Mouse (Mus musculus) layer of hippocampus, adult 9-11 months (tissue): ENCODE results near the gene Tcf7l2.
A peak's percentile ranks its signal among the peaks of the same experiment; 100 is the strongest.

Experiments used
- DNase-seq: peaks from one replicate; pipeline ENCODE4 v3.0.0; 2022

The Tcf7l2 gene

GRCm38 (mm10) chr19:55797834-55798233 is 56.2 kb downstream of the Tcf7l2 start:
- no peak for DNase-seq

- DNase-seq = no peak
These were observed 57.8 kb downstream of the Tcf7l2 start for GRCm38 (mm10) chr19:55799411-55799810.

- no peak for DNase-seq
These were observed 58.4 kb downstream of the Tcf7l2 start for GRCm38 (mm10) chr19:55800059-55800458.

- no peak for DNase-seq
These were observed 61.5 kb downstream of the Tcf7l2 start for GRCm38 (mm10) chr19:55803121-55803520.

- DNase-seq = no peak
These were observed 62.2 kb downstream of the Tcf7l2 start for GRCm38 (mm10) chr19:55803797-55804196.

GRCm38 (mm10) chr19:55804795-55805194 is 63.2 kb downstream of the Tcf7l2 start:
- no peak for DNase-seq

GRCm38 (mm10) chr19:55806434-55807193 is 65.0 kb downstream of the Tcf7l2 start:
- no peak for DNase-seq

GRCm38 (mm10) chr19:55807194-55808053 is 65.8 kb downstream of the Tcf7l2 start:
- no peak for DNase-seq

- no peak for DNase-seq
These were observed 66.7 kb downstream of the Tcf7l2 start for GRCm38 (mm10) chr19:55808304-55808703.

GRCm38 (mm10) chr19:55809539-55809938 is 67.9 kb downstream of the Tcf7l2 start:
- no peak for DNase-seq

- no peak for DNase-seq
These were observed 70.6 kb downstream of the Tcf7l2 start for GRCm38 (mm10) chr19:55812236-55812635.

- no peak for DNase-seq
These were observed 73.6 kb downstream of the Tcf7l2 start for GRCm38 (mm10) chr19:55815010-55815790.

GRCm38 (mm10) chr19:55816974-55817373 is 75.4 kb downstream of the Tcf7l2 start:
- no peak for DNase-seq

- DNase-seq = no peak
These were observed 78.6 kb downstream of the Tcf7l2 start for GRCm38 (mm10) chr19:55820202-55820601.

- no peak for DNase-seq
These were observed 83.6 kb downstream of the Tcf7l2 start for GRCm38 (mm10) chr19:55825001-55825827.

- peak; percentile 20 for DNase-seq
These were observed 84.4 kb downstream of the Tcf7l2 start for GRCm38 (mm10) chr19:55825951-55826507.

- no peak for DNase-seq
These were observed 86.1 kb downstream of the Tcf7l2 start for GRCm38 (mm10) chr19:55827613-55828259.

- no peak for DNase-seq
These were observed 89.4 kb downstream of the Tcf7l2 start for GRCm38 (mm10) chr19:55830976-55831559.

GRCm38 (mm10) chr19:55832122-55832521 is 90.5 kb downstream of the Tcf7l2 start:
- DNase-seq = no peak

- DNase-seq = no peak
These were observed 92.3 kb downstream of the Tcf7l2 start for GRCm38 (mm10) chr19:55833807-55834385.
